Mouse (Mus musculus) testis, adult 2 months (tissue): ENCODE measurements around the gene Calhm2. TPM values are rescaled to one million over a fixed set of nuclear protein-coding genes. Genes with fewer than 3 reads are reported as not detected.

Source experiments
- H3K27ac ChIP-seq: fragments of 200-500 bp; 2 replicates; pipeline ENCODE4 v1.5.1; 2012; ENCODE audit warnings: low read depth, low read length; ENCODE audit not compliant: control insufficient read depth, insufficient read depth
- H3K27me3 ChIP-seq: fragments of 200-500 bp; 2 replicates; pipeline ENCODE4 v1.6.1; 2012; ENCODE audit warnings: mild to moderate bottlenecking, low read length, moderate library complexity; ENCODE audit not compliant: control insufficient read depth, insufficient read depth
- H3K36me3 ChIP-seq: fragments of 200-500 bp; 2 replicates; pipeline ENCODE4 v1.6.1; 2012; ENCODE audit warnings: mild to moderate bottlenecking, low read length; ENCODE audit not compliant: control insufficient read depth, insufficient read depth
- H3K4me1 ChIP-seq: fragments of 200-500 bp; 2 replicates; pipeline ENCODE4 v1.6.1; 2012; ENCODE audit warnings: low read length; ENCODE audit not compliant: control insufficient read depth, insufficient read depth
- H3K4me3 ChIP-seq: fragments of 200-500 bp; 2 replicates; pipeline ENCODE4 v1.5.1; 2012; ENCODE audit warnings: low read depth, mild to moderate bottlenecking, low read length, moderate library complexity, mixed read lengths; ENCODE audit not compliant: control insufficient read depth
- CTCF ChIP-seq: fragments of 200-500 bp; IDR thresholded peaks from 2 replicates; pipeline ENCODE4 v1.5.1; 2012; ENCODE audit warnings: low read depth, mild to moderate bottlenecking, inconsistent platforms, low read length, moderate library complexity; ENCODE audit not compliant: control insufficient read depth, insufficient read depth, insufficient replicate concordance
- POLR2A ChIP-seq: fragments of 200-500 bp; IDR thresholded peaks from 2 replicates; pipeline ENCODE4 v1.6.1; 2012; ENCODE audit warnings: low read depth, mild to moderate bottlenecking, inconsistent platforms, low read length, moderate library complexity; ENCODE audit not compliant: control insufficient read depth
- polyA plus RNA-seq: library from polyadenylated mRNA; depleted of rRNA; stranded (reverse); fragments of >200 nt; gene quantifications from 2 replicates; pipeline ENCODE4 v1.2.3, GENCODE M21; 2012; rRNA removed

Gene Calhm2
- polyA plus RNA-seq, 1 experiment: 4.1 TPM

DNA sequence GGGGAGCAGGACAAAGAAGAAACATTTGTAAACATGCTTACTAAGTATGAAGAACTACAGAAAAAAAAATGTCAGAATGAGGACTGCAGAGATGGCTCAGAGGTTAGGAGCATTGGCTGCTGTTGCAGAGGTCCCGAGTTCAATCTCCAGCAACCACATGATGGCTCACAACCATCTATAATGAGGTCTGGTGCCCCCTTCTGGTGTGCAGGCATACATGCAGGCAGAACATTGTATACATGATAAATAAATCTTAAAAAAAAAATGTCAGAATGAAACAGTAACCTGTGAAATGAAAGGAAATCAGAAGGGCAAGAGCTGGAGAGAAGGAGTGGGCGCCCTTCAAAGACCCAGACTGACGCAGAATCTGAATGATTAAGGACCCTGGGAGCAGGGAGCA lies 72.2 kb downstream of the Calhm2 start:
- no peaks in the 10 kb centered on the region for H3K36me3 ChIP-seq
- no peak overlapping the region for H3K4me3 ChIP-seq
- H3K27me3 ChIP-seq: no peaks in the 10 kb centered on the region
- no peak overlapping the region for H3K27ac ChIP-seq
- H3K4me1 ChIP-seq: peaks cover 2% of the 10 kb centered on the region; the same call in 1 of the 2 replicates
- no peak for TF ChIP-seq POLR2A
- TF ChIP-seq CTCF: no peak

DNA sequence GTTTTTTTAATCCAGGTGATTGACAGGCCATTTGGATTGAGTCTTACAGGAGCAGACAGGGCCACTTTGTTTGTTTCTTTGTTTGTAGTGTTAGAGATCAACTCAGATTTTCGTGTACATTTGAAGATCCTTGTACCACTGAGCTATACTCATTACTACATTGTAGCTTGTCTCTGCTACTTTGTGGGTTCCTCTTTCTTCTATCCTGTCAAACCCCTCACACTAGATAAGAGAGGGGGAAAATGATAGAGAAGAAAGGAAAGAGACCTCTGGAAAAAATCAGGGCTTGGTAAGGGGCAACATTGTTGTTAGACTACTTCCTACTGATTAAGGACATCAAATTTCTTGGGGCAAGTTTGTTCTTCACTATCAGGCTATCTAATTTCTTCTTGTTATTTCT lies 80.4 kb downstream of the Calhm2 start:
- Histone ChIP-seq H3K4me1 (no peaks in the 10 kb centered on the region), H3K27me3 (no peaks in the 10 kb centered on the region), H3K27ac (no peak overlapping the region), H3K4me3 (no peak overlapping the region), H3K36me3 (no peaks in the 10 kb centered on the region)
- no peak for TF ChIP-seq CTCF
- TF ChIP-seq POLR2A: no peak

Other genes starting within 250 kb of the Calhm2 start
- gene Ina, start 123.6 kb downstream of the Calhm2 start, polyA plus RNA-seq: 0.35 and 0.37 TPM in 2 replicates
- gene Nt5c2, start 123.1 kb downstream of the Calhm2 start, polyA plus RNA-seq: 38.0 and 38.6 TPM in 2 replicates
- 31.8 and 31.9 TPM in 2 replicates for gene Pcgf6, start 87.4 kb downstream of the Calhm2 start, polyA plus RNA-seq
- gene Taf5, start 70.5 kb downstream of the Calhm2 start, polyA plus RNA-seq: 4.4 and 4.9 TPM in 2 replicates
- 104 and 138 TPM in 2 replicates for gene Usmg5, start 47.6 kb downstream of the Calhm2 start, polyA plus RNA-seq
- gene Pdcd11, start 47.5 kb downstream of the Calhm2 start, polyA plus RNA-seq: 6.6 and 6.8 TPM in 2 replicates
- gene Calhm1, start 6.0 kb upstream of the Calhm2 start, polyA plus RNA-seq: not detected in 2 replicates
- 0.30 TPM in 1 of 2 replicates, not detected in the other for gene Calhm3, start 19.5 kb upstream of the Calhm2 start, polyA plus RNA-seq
- 37.0 and 42.7 TPM in 2 replicates for gene Neurl1a, start 40.5 kb upstream of the Calhm2 start, polyA plus RNA-seq